Mouse (Mus musculus) cortical plate, adult 2 months (tissue): ENCODE results near the gene Rnf212b. TPM values are rescaled to one million over a fixed set of nuclear protein-coding genes. Genes with fewer than 3 reads are reported as not detected.

Source experiments
- H3K27ac ChIP-seq: fragments of 200-500 bp; 2 replicates; pipeline ENCODE4 v1.5.1; 2012; ENCODE audit warnings: low read length, control low read depth, inconsistent platforms; ENCODE audit not compliant: insufficient read depth
- H3K4me1 ChIP-seq: fragments of 200-500 bp; 2 replicates; pipeline ENCODE4 v1.6.1; 2011; ENCODE audit warnings: low read length; ENCODE audit not compliant: control insufficient read depth, insufficient read depth
- H3K4me3 ChIP-seq: fragments of 200-500 bp; 2 replicates; pipeline ENCODE4 v1.5.1; 2011; ENCODE audit warnings: mild to moderate bottlenecking, low read length, control low read depth; ENCODE audit not compliant: insufficient read depth
- CTCF ChIP-seq: fragments of 200-500 bp; IDR thresholded peaks from 2 replicates; pipeline ENCODE4 v1.5.1; 2011; ENCODE audit warnings: mild to moderate bottlenecking, control low read depth, low read length; ENCODE audit not compliant: insufficient read depth; ENCODE audit errors: extremely low read depth
- POLR2A ChIP-seq: fragments of 200-500 bp; IDR thresholded peaks from 2 replicates; pipeline ENCODE4 v1.6.1; 2011; ENCODE audit warnings: mild to moderate bottlenecking, low read length, control low read depth; ENCODE audit not compliant: insufficient read depth; ENCODE audit errors: extremely low read depth
- polyA plus RNA-seq: library from polyadenylated mRNA; depleted of rRNA; stranded (reverse); fragments of >200 nt; gene quantifications from 2 replicates; pipeline ENCODE4 v1.2.3, GENCODE M21; 2012

Rnf212b gene
- polyA plus RNA-seq, 1 experiment: not detected

GRCm38 (mm10) chr14:54868026-54868425 is 54.1 kb downstream of the Rnf212b start:
- no peaks in the 10 kb centered on the region for H3K4me1 ChIP-seq
- H3K27ac ChIP-seq: no peak overlapping the region
- no peak overlapping the region for H3K4me3 ChIP-seq
- TF ChIP-seq CTCF: no peak
- TF ChIP-seq POLR2A: no peak

- no peaks in the 10 kb centered on the region for H3K4me1 ChIP-seq
- H3K4me3 ChIP-seq: no peak within 1 kb of the TSS
- H3K27ac ChIP-seq: no peak within 1 kb of the TSS
- no peak for TF ChIP-seq POLR2A
- no peak for TF ChIP-seq CTCF
Observed at GRCm38 (mm10) chr14:54870861-54871260, 56.9 kb downstream of the Rnf212b start, which contains the start of gene Homez. Gene Homez, minus strand, starts transcription at chr14:54870961.

- no peaks in the 10 kb centered on the region; the same call in 1 of the 2 replicates for H3K4me1 ChIP-seq
- TF ChIP-seq POLR2A (no peak), CTCF (no peak)
- no peak overlapping the region for H3K4me3 ChIP-seq
- no peak overlapping the region for H3K27ac ChIP-seq
Observed at GRCm38 (mm10) chr14:54874165-54874564, 60.2 kb downstream of the Rnf212b start.

GRCm38 (mm10) chr14:54875844-54876538 is 62.0 kb downstream of the Rnf212b start:
- TF ChIP-seq CTCF: no peak
- no peak for TF ChIP-seq POLR2A
- peak overlapping the region; percentile 72 for H3K4me3 ChIP-seq

DNA sequence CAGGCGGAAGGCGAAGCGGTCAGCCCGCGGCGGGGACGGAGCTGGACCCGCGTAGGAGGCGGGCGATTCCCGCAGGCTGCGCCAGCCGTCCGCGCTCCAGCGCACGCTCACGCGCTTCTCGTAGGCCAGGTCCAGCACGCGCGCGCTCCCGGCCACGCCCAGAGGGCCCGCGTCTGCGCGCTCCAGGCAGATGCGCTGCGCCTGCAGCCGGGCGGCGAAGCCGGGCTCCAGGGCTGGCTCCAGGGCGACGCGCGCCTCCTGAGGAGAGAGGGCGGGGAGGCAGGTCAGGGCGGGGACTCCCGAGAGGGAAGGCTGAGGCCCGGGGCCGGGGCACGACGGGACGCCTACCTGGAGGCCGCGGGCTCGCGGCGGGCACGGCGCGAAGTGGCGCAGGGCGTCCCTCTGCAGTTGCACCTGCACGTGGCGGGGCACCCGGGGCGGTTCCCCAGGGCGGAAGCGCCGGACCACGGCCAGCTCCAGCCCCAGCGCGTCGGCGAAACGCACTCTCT is 62.7 kb downstream of the Rnf212b start:
- no peak for TF ChIP-seq CTCF
- peak; percentile 72 for TF ChIP-seq POLR2A
- peak overlapping the region; percentile 72 for H3K4me3 ChIP-seq
- no peaks in the 10 kb centered on the region; the same call in 1 of the 2 replicates for H3K4me1 ChIP-seq
- H3K27ac ChIP-seq: peak overlapping the region; percentile 91

More at GRCm38 (mm10) chr14:54875844-54876538, 62.0 kb downstream of the Rnf212b start:
- Histone ChIP-seq H3K4me1 (no peaks in the 10 kb centered on the region; the same call in 1 of the 2 replicates), H3K27ac (peak overlapping the region; percentile 91)

GRCm38 (mm10) chr14:54877048-54877715 is 63.2 kb downstream of the Rnf212b start, which contains the start of gene Ppp1r3e:
Gene Ppp1r3e, minus strand, starts transcription at chr14:54877550.
- Histone ChIP-seq H3K4me1 (no peaks in the 10 kb centered on the region; the same call in 1 of the 2 replicates), H3K27ac (peak within 1 kb of the TSS; percentile 91), H3K4me3 (peak within 1 kb of the TSS; percentile 72)
- no peak; the same call in 1 of the 2 replicates for TF ChIP-seq POLR2A
- TF ChIP-seq CTCF: no peak

DNA sequence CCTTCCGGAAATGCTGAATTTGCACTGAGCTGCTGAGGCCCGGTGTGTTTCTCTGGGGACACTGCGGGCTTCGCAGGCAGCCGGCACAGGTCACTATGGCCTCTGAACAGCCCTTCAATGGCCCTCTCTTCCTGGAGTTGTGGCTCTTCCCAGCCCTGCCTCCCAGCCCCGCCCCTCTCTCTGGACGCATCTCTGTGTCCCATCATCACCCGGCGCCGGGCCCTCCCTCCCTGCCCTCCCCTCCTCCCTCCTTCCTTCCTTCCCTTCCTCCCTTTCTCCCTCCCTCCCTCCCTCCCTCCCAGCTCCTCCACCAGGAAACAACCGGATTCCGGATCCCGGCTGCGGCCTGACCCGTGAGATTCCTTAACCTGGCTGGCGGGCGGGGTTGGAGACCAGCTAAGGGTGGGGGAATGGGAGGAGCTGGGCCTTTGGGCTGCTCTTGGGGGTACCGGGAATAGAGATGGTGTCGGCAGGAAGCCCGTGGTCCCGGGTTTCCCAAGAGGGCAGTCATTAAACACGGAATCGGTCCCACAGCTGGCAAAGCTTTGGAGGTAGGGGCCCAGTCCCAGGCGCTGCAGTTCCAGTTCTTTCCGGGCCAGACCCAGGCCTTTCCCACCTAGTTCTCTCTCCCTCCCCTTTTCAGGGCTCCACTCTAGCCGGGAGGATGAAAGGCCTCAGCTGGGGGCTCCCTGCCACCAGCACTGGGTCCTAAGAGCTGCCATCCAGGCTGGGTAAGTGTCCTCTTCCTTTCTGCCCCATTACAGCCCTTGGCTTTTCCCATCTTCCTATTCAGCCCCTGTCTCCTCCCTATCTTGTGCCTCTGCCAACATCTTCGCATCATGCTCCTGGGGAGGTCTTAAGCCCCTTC is 69.4 kb downstream of the Rnf212b start, which contains the start of the genes Bcl2l2 and Gm20521:
Gene Bcl2l2, plus strand, starts transcription at position 224 of the 868 bp plus-strand sequence.
Gene Gm20521, plus strand, starts transcription at position 288 of the 868 bp plus-strand sequence.
- peak within 1 kb of the TSS; percentile 94 for H3K4me3 ChIP-seq
- TF ChIP-seq CTCF: no peak
- peak; percentile 80; the same call in 1 of the 2 replicates for TF ChIP-seq POLR2A
- H3K27ac ChIP-seq: peak within 1 kb of the TSS; percentile 60
- H3K4me1 ChIP-seq: peaks cover 8% of the 10 kb centered on the region

DNA sequence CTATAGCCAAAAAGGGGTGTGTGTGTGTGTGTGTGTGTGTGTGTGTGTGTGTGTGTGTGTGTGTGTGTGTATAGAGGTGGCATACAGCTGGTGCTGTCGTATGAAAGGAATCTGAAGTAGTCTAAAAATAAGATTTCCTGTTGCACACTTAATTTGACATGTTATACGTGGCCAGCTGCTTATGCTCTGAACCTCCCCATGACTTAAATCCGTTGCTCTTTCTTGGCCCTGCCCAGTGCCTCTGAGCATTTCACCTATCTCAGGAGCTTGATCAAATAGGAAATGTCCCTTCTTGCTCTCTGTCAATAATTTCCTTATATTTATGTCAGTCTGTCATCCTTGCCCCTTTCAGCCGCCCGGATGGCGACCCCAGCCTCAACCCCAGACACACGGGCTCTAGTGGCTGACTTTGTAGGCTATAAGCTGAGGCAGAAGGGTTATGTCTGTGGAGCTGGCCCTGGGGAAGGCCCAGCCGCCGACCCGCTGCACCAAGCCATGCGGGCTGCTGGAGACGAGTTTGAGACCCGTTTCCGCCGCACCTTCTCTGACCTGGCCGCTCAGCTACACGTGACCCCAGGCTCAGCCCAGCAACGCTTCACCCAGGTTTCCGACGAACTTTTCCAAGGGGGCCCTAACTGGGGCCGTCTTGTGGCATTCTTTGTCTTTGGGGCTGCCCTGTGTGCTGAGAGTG is 70.2 kb downstream of the Rnf212b start:
- Histone ChIP-seq H3K27ac (peak overlapping the region; percentile 43; the same call in 1 of the 2 replicates), H3K4me3 (peak overlapping the region; percentile 94)
- TF ChIP-seq CTCF (no peak), POLR2A (no peak)

More for the DNA sequence above, 70.2 kb downstream of the Rnf212b start:
- peaks cover 8% of the 10 kb centered on the region for H3K4me1 ChIP-seq
